17 mouse cellular contexts compared by ENCODE assay signal in genomic region chr1:120556926-120557846, GRCm38 (mm10). TPM values are rescaled to one million over a fixed set of nuclear protein-coding genes. Genes with fewer than 3 reads are reported as not detected.
"Had no signal": no experiment of that assay in that cellular context is flagged by ENCODE, and none has a peak within 500 bp of the region (broad histone marks: within the 10 kb centered on the region; RNA-seq: fewer than 3 reads in every experiment).

No protein-coding gene starts in this region.

- H3K4me2 ChIP-seq: limb, embryonic 12.5 days; liver, embryonic 13.5 days; midbrain, embryonic 12.5 days; neural tube, embryonic 12.5 days had no signal

- H3K9me3 ChIP-seq: limb, embryonic 12.5 days; liver, embryonic 13.5 days; midbrain, embryonic 12.5 days; neural tube, embryonic 12.5 days had no signal

- H3K4me3 ChIP-seq: layer of hippocampus, adult 2 months; limb, embryonic 12.5 days; liver, embryonic 13.5 days; midbrain, embryonic 12.5 days; neural tube, embryonic 12.5 days had no signal

- H3K27ac ChIP-seq: kidney, postnatal 0 days; layer of hippocampus, adult 2 months; limb, embryonic 12.5 days; liver, embryonic 13.5 days; midbrain, embryonic 12.5 days; neural tube, embryonic 12.5 days; stomach, postnatal 0 days had no signal

- H3K36me3 ChIP-seq: limb, embryonic 12.5 days; liver, embryonic 13.5 days; midbrain, embryonic 12.5 days; neural tube, embryonic 12.5 days had no signal

- H3K4me1 ChIP-seq: limb, embryonic 12.5 days; liver, embryonic 13.5 days; midbrain, embryonic 12.5 days; neural tube, embryonic 12.5 days had no signal

- H3K27me3 ChIP-seq: limb, embryonic 12.5 days; liver, embryonic 13.5 days; midbrain, embryonic 12.5 days; neural tube, embryonic 12.5 days had no signal

- H3K9ac ChIP-seq: limb, embryonic 12.5 days; liver, embryonic 13.5 days; midbrain, embryonic 12.5 days; neural tube, embryonic 12.5 days had no signal

- DNase-seq: kidney, adult 9 months; kidney, postnatal 4 days; liver; liver, embryonic 13.5 days; lung, adult 18-20 months; thymus, postnatal 4 days had no signal

RNA-seq across cellular contexts. Expression of gene En1, which starts 45.0 kb away (rescaled TPM):
- total RNA-seq: layer of hippocampus, adult 2 months; left cerebral cortex, postnatal 36 days; megakaryocyte-erythroid progenitor cell, adult 5-6 weeks; monocyte, adult 5-6 weeks; neutrophil, adult 5-6 weeks had no signal
- polyA plus RNA-seq: kidney, postnatal 0 days; liver, embryonic 13.5 days; stomach, postnatal 0 days had no signal

RNA-seq across cellular contexts. Expression of gene Marco, which starts 52.4 kb away (rescaled TPM):
- total RNA-seq: layer of hippocampus, adult 2 months; layer of hippocampus, postnatal 10 days; left cerebral cortex, postnatal 36 days; megakaryocyte-erythroid progenitor cell, adult 5-6 weeks; monocyte, adult 5-6 weeks; neutrophil, adult 5-6 weeks had no signal
- polyA plus RNA-seq: kidney, postnatal 0 days; limb, embryonic 12.5 days; midbrain, embryonic 12.5 days; neural tube, embryonic 12.5 days had no signal
